Mouse (Mus musculus) testis, adult 2 months (tissue): ENCODE data around the gene Rbfox2.

Experiments used
- CTCF ChIP-seq: fragments of 200-500 bp; IDR thresholded peaks from 2 replicates; pipeline ENCODE4 v1.5.1; 2012; ENCODE audit warnings: low read depth, mild to moderate bottlenecking, inconsistent platforms, low read length, moderate library complexity; ENCODE audit not compliant: control insufficient read depth, insufficient read depth, insufficient replicate concordance
- POLR2A ChIP-seq: fragments of 200-500 bp; IDR thresholded peaks from 2 replicates; pipeline ENCODE4 v1.6.1; 2012; ENCODE audit warnings: low read depth, mild to moderate bottlenecking, inconsistent platforms, low read length, moderate library complexity; ENCODE audit not compliant: control insufficient read depth

DNA sequence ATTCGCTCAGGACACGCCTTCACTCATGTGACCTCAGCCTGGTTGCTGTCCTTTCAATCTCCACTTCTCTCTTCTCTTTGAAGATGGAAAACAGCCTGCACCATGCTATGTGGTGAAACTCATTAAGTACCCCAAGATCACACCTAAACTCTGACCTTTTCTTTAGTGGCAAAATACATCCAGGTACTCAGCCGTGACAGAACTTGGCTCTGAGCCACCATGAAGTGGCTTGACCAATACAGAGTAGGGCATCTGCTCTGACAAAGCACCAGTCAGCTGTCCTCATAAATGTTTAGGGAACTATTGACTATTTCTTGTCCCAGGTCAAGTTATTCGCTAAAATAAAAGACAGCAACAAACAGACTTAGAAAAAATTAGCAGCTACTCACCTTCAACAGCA lies 191.3 kb downstream of the Rbfox2 start:
- TF ChIP-seq POLR2A, result no peak
- no peak for TF ChIP-seq CTCF
